Mouse (Mus musculus) stomach, postnatal 0 days (tissue): ENCODE measurements at regions not wholly inside any gene's neighbourhood (a gene's known extent, or its start where the extent isn't known, plus 50 kb on each side); places are given as distances from the start of the nearest gene placed in this dataset.

ENCODE experiments used
- ATAC-seq: fragments of 200-750 bp; cut with Nextera tagmentation; 2 replicates; pipeline ENCODE4 v1.8.0; 2017; ENCODE audit not compliant: low FRiP score, low TSS enrichment
- DNase-seq: peaks from one replicate; pipeline ENCODE4 v3.0.0-alpha.2; 2016; ENCODE audit warnings: low spot score
- H3K27ac ChIP-seq: fragments of 300-500 bp; sonication (generic); replicated peaks from 2 replicates; pipeline ENCODE4 v1.5.1; 2014; ENCODE audit warnings: mild to moderate bottlenecking, control low read depth
- H3K27me3 ChIP-seq: fragments of 300-500 bp; sonication (generic); 2 replicates; pipeline ENCODE4 v1.6.1; 2014; ENCODE audit warnings: low read length; ENCODE audit not compliant: control insufficient read depth, insufficient read depth
- H3K36me3 ChIP-seq: fragments of 300-500 bp; sonication (generic); 2 replicates; pipeline ENCODE4 v1.6.1; 2014; ENCODE audit warnings: low read length, mixed read lengths; ENCODE audit not compliant: control insufficient read depth, insufficient read depth
- H3K4me1 ChIP-seq: fragments of 300-500 bp; sonication (generic); replicated peaks from 2 replicates; pipeline ENCODE4 v1.6.1; 2014; ENCODE audit warnings: antibody characterized with exemption; ENCODE audit not compliant: control insufficient read depth, insufficient read depth
- H3K4me2 ChIP-seq: fragments of 300-500 bp; sonication (generic); replicated peaks from 2 replicates; pipeline ENCODE4 v1.6.1; 2014; ENCODE audit warnings: low read depth, mild to moderate bottlenecking, control low read depth, moderate library complexity
- H3K4me3 ChIP-seq: fragments of 300-500 bp; sonication (generic); 2 replicates; pipeline ENCODE4 v1.5.1; 2014; ENCODE audit warnings: low read depth, low read length, control low read depth
- H3K9ac ChIP-seq: fragments of 300-500 bp; sonication (generic); 2 replicates; pipeline ENCODE4 v1.6.1; 2014; ENCODE audit warnings: mild to moderate bottlenecking, low read length, control low read depth, mixed read lengths
- H3K9me3 ChIP-seq: fragments of 300-500 bp; sonication (generic); 2 replicates; pipeline ENCODE4 v1.6.1; 2016; ENCODE audit warnings: low read length; ENCODE audit not compliant: control insufficient read depth
- CTCF ChIP-seq: IDR thresholded peaks from 2 replicates; pipeline ENCODE4 v1.5.1; 2016; ENCODE audit warnings: antibody characterized with exemption, low read depth, mild to moderate bottlenecking, moderate library complexity
- EP300 ChIP-seq: optimal IDR thresholded peaks from 2 replicates; pipeline ENCODE3; 2016; ENCODE audit warnings: antibody characterized with exemption
- WGBS: fragments of 180-500 bp; shearing (Covaris S2); extraction: QIAGEN DNeasy Blood & Tissue Kit; methylation state at CpG from one replicate; pipeline ENCODE4 v1.1.7; 2014; 5-methylcytosine and 5-hydroxymethylcytosine counted together

DNA sequence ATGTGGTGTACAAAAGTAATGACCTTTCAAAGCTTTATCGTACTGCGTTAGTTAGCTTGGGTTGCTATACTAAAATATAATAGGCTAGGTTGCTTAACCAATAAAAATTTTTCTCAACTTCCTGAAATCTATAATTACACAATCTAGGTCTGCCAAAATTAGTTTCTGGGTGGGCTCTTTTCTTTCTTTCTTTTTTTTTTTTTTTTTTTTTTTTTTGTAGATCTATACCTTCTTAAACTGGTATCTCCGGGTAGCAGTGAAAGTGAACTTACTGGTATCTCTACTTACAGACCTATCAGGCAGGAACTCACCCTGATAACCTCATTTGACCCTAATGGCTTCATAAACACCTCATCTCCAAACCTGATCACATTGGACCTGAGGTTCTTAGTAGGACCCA is 193.4 kb upstream of the Cpeb2 start:
- no peak overlapping the region for H3K4me2 ChIP-seq
- no peaks in the 10 kb centered on the region for H3K27me3 ChIP-seq
- no peak for TF ChIP-seq EP300
- TF ChIP-seq CTCF, result no peak
- H3K9ac ChIP-seq, result no peak overlapping the region
- H3K4me1 ChIP-seq, result no peaks in the 10 kb centered on the region
- H3K27ac ChIP-seq, result no peak overlapping the region
- no peaks in the 10 kb centered on the region for H3K9me3 ChIP-seq
- no peak for DNase-seq
- no peak overlapping the region for H3K4me3 ChIP-seq
- 82% methylated on average over 3 of the region's 3 CpGs for WGBS
- ATAC-seq, result no peak
- no peaks in the 10 kb centered on the region for H3K36me3 ChIP-seq

DNA sequence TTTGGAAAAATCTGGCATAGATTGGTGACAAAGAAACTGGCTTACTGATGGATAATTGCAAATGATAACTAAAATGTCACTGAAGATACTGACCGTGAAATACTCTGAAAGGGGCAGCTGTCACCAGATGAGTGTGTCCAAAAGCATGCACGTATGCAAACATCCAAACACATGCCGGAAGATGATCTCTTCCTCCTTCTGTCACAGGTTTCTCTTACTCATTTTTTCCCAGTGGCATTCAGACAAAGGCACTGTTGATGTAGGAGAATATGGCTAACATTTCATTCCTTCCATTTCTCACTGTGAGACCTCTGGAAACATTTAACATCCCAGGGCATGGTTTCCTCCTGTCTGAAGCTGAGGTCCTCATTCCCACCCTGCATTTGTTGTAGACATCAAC is 190.4 kb upstream of the Cpeb2 start:
- TF ChIP-seq EP300 (no peak), CTCF (no peak)
- Histone ChIP-seq H3K9ac (no peak overlapping the region), H3K9me3 (no peaks in the 10 kb centered on the region), H3K4me2 (no peak overlapping the region), H3K27ac (0 out of 2 replicates have a peak overlapping the region, but pooled peaks have one; percentile 4), H3K27me3 (no peaks in the 10 kb centered on the region), H3K36me3 (no peaks in the 10 kb centered on the region), H3K4me1 (no peaks in the 10 kb centered on the region), H3K4me3 (no peak overlapping the region)
- WGBS, result 88% methylated on average over 3 of the region's 3 CpGs
- DNase-seq (no peak), ATAC-seq (no peak)

DNA sequence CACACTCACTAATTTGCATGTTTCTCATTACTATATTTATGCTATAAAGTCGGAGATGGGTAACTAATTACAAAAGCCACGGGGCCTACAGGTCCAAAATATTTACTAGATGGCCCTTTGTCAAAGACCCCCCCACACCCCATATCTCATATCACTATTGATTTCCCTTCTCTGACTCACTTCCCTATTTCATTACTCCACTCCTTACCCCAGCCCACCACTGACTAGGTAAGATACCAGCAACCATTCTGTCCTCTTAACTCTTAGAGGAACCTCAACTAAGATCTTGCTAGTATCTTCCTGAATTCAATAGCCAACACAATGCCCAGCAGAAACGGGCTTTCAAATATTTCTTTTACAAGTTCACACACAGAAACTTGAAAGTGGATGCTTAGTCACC is 187.1 kb upstream of the Cpeb2 start:
- Histone ChIP-seq H3K4me3 (no peak overlapping the region), H3K9ac (no peak overlapping the region), H3K36me3 (no peaks in the 10 kb centered on the region), H3K4me2 (no peak overlapping the region), H3K4me1 (no peaks in the 10 kb centered on the region), H3K9me3 (no peaks in the 10 kb centered on the region), H3K27ac (no peak overlapping the region), H3K27me3 (no peaks in the 10 kb centered on the region)
- TF ChIP-seq EP300, result no peak
- no peak for TF ChIP-seq CTCF
- ATAC-seq, result no peak
- WGBS, result 75% methylated on average over 3 of the region's 3 CpGs
- no peak for DNase-seq

DNA sequence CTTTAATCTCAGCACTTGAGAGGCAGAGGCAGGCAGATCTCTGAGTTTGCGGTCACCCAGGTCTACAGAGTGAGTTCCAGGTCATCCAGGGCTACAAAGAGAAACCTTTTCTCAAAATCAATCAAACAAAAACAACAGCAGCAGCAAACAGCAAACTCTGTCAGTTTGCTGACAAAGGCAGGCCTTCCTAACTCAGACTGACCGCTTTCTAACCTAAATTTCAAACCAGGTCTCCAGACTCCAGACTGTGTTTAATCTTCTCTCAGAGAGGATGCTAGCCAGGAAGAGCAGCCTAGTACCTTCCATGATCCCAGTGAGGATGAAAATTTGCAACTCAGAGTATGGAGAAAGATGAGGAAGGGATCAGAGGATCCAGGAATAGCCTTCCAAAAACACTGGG is 185.7 kb upstream of the Cpeb2 start:
- no peak overlapping the region for H3K9ac ChIP-seq
- 89% methylated on average over 2 of the region's 2 CpGs for WGBS
- no peaks in the 10 kb centered on the region for H3K27me3 ChIP-seq
- H3K36me3 ChIP-seq, result no peaks in the 10 kb centered on the region
- ATAC-seq, result no peak
- H3K4me1 ChIP-seq, result no peaks in the 10 kb centered on the region
- no peaks in the 10 kb centered on the region for H3K9me3 ChIP-seq
- H3K4me3 ChIP-seq, result no peak overlapping the region
- DNase-seq, result no peak
- no peak for TF ChIP-seq EP300
- no peak for TF ChIP-seq CTCF
- no peak overlapping the region for H3K27ac ChIP-seq
- H3K4me2 ChIP-seq, result no peak overlapping the region

DNA sequence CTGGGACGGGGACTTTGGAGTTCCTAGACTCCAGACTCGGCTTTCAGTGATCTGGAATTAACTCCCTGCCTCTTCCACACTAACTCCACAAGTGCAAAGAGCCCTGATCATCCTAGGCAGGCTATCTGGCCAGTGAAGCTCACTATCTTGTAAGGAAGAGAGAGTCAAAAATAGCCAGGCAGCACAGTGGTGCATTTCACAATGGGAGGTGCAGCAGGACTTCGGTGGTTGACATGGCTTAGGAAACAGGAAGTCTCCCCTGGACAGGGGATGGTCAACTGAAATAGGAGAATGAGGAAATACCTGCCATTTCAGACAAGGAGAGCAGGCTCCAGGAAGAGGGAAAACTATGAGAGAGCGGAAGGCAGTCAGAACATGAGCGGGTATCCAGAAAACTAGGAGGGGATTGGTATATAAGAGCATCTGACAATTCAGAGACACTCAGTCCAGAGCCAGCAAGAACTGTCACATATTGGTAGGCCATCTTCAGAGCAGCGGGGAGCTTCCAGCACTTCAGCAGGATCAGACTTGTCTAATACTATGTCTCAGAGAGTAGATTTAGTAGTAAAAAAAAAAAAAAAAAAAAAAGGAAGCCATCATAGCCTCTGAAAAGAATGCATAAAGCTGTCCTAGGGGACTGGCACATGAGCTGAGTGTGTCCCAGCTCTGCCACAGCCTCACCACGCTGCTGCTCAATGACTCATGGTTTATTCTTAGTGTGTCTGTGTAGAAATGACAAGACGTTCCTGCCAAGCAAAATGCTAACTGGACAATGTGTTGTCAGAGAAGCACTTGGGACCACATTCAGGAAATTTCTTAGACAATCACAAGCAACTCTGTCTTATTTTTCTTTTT is 184.5 kb upstream of the Cpeb2 start:
- no peak overlapping the region for H3K4me3 ChIP-seq
- DNase-seq, result no peak
- 63% methylated on average over 8 of the region's 8 CpGs for WGBS

More for the DNA sequence above, 184.5 kb upstream of the Cpeb2 start:
- H3K9me3 ChIP-seq, result no peaks in the 10 kb centered on the region
- H3K27me3 ChIP-seq, result no peaks in the 10 kb centered on the region
- H3K36me3 ChIP-seq, result no peaks in the 10 kb centered on the region
- H3K4me1 ChIP-seq, result no peaks in the 10 kb centered on the region
- no peak overlapping the region for H3K4me2 ChIP-seq
- TF ChIP-seq EP300 (no peak), CTCF (no peak)
- ATAC-seq, result no peak
- 0 out of 2 replicates have a peak overlapping the region, but pooled peaks have one; percentile 8 for H3K27ac ChIP-seq
- no peak overlapping the region for H3K9ac ChIP-seq
